Mouse (Mus musculus): ENCODE data around the gene Grm4. TPM values are rescaled to one million over a fixed set of nuclear protein-coding genes. Genes with fewer than 3 reads are reported as not detected.

Grm4 gene
- total and polyA plus RNA-seq, 3 experiments: not detected

GRCm38 (mm10) chr17:27499080-27499479 is 22.1 kb downstream of the Grm4 start:
- Histone ChIP-seq H3K9me3 (replicated peaks; ENCODE audit: low read length) (peaks cover 5% of the 10 kb centered on the region), H3K4me2 (ENCODE audit: insufficient read depth, low read depth, poor library complexity, severe bottlenecking) (no peak overlapping the region), H3K9ac (ENCODE audit: insufficient read depth, low read depth) (no peak overlapping the region), H3K4me1 (ENCODE audit: control insufficient read depth in 1 of 2, insufficient read depth in 2 of 2) (peaks cover 9 to 56% of the 10 kb centered on the region in 2 experiments), H3K4me3 (replicated peaks in 1 of 3; ENCODE audit: low read depth in 2 of 3, low read length in 2 of 3, poor library complexity in 1 of 3) (no peak overlapping the region), H3K79me2 (replicated peaks; ENCODE audit: control insufficient read depth, extremely low read depth, insufficient read depth, poor library complexity, severe bottlenecking) (no peaks in the 10 kb centered on the region), H3K27ac (ENCODE audit: insufficient read depth, low read depth) (no peak overlapping the region), H3K36me3 (replicated peaks in 1 of 2; ENCODE audit: control insufficient read depth in 1 of 2, insufficient read depth in 1 of 2, low read length in 1 of 2) (no peaks in the 10 kb centered on the region), H3K27me3 (replicated peaks) (peaks cover 7% of the 10 kb centered on the region)
- no peak for DNase-seq (ENCODE audit: extremely low read depth)
- in situ Hi-C loops (cut with MboI; ENCODE audit: low pct_ligation_motif_present, low pct_unique_long_range_greater_than_20kb, low sequenced_read_pairs) (no loop called here), dilution Hi-C loops (cut with MboI; ENCODE audit: extremely low pct_ligation_motif_present, extremely low pct_unique_long_range_greater_than_20kb, low sequenced_read_pairs) (no loop called here)
- TF ChIP-seq MAFK (IDR thresholded peaks at IDR 0.05; ENCODE audit: insufficient replicate concordance, low read length) (no peak), ZKSCAN1 (IDR thresholded peaks at IDR 0.05; ENCODE audit: borderline replicate concordance, low read depth, low read length) (peak; percentile 37)

GRCm38 (mm10) chr17:27497798-27498197 is 23.4 kb downstream of the Grm4 start:
- Histone ChIP-seq H3K9ac (ENCODE audit: insufficient read depth, low read depth) (no peak overlapping the region), H3K27ac (ENCODE audit: insufficient read depth, low read depth) (no peak overlapping the region), H3K36me3 (replicated peaks in 1 of 2; ENCODE audit: control insufficient read depth in 1 of 2, insufficient read depth in 1 of 2, low read length in 1 of 2) (no peaks in the 10 kb centered on the region), H3K9me3 (replicated peaks; ENCODE audit: low read length) (peaks cover 4% of the 10 kb centered on the region), H3K27me3 (replicated peaks) (peaks cover 3% of the 10 kb centered on the region), H3K4me1 (ENCODE audit: control insufficient read depth in 1 of 2, insufficient read depth in 2 of 2) (peaks cover 9 to 56% of the 10 kb centered on the region in 2 experiments), H3K4me3 (replicated peaks in 1 of 3; ENCODE audit: low read depth in 2 of 3, low read length in 2 of 3, poor library complexity in 1 of 3) (no peak overlapping the region), H3K4me2 (ENCODE audit: insufficient read depth, low read depth, poor library complexity, severe bottlenecking) (no peak overlapping the region), H3K79me2 (replicated peaks; ENCODE audit: control insufficient read depth, extremely low read depth, insufficient read depth, poor library complexity, severe bottlenecking) (no peaks in the 10 kb centered on the region)
- dilution Hi-C loops (cut with MboI; ENCODE audit: extremely low pct_ligation_motif_present, extremely low pct_unique_long_range_greater_than_20kb, low sequenced_read_pairs) (no loop called here), in situ Hi-C loops (cut with MboI; ENCODE audit: low pct_ligation_motif_present, low pct_unique_long_range_greater_than_20kb, low sequenced_read_pairs) (no loop called here)
- no peak for DNase-seq (ENCODE audit: extremely low read depth)
- TF ChIP-seq POLR2AphosphoS2 (IDR thresholded peaks at IDR 0.05; ENCODE audit: low read depth, low read length) (no peak), GABPA (IDR thresholded peaks at IDR 0.05; ENCODE audit: insufficient replicate concordance, low read depth, low read length) (no peak), NELFE (IDR thresholded peaks at IDR 0.05; ENCODE audit: low read depth, low read length) (no peak), RCOR1 (conservative IDR thresholded peaks at IDR 0.05; ENCODE audit: low read depth, low read length) (no peak), SIN3A (IDR thresholded peaks at IDR 0.05; ENCODE audit: low read length) (no peak), E2F4 (IDR thresholded peaks at IDR 0.05; ENCODE audit: insufficient replicate concordance, low read depth, low read length) (no peak), CHD2 (IDR thresholded peaks at IDR 0.05; ENCODE audit: low read length) (no peak), TBP (conservative IDR thresholded peaks at IDR 0.05; ENCODE audit: low read depth, low read length) (no peak), UBTF (IDR thresholded peaks at IDR 0.05; ENCODE audit: low read depth, low read length) (no peak), KAT2A (IDR thresholded peaks at IDR 0.05; ENCODE audit: insufficient replicate concordance, low read length) (no peak), ZC3H11A (IDR thresholded peaks at IDR 0.05; ENCODE audit: low read depth, low read length) (no peak), MAZ (IDR thresholded peaks at IDR 0.05; ENCODE audit: low read depth, low read length) (no peak), ELF1 (IDR thresholded peaks at IDR 0.05; ENCODE audit: low read depth, low read length) (no peak), POLR2A (IDR thresholded peaks at IDR 0.05; ENCODE audit: low read depth, low read length) (no peak), JUND (conservative IDR thresholded peaks at IDR 0.05; ENCODE audit: low read depth, low read length) (no peak)

Measured in CH12.LX (cell line).